Mouse (Mus musculus): ENCODE results near the gene Slc5a5. TPM values are rescaled to one million over a fixed set of nuclear protein-coding genes. Genes with fewer than 3 reads are reported as not detected.
"Not testable (repeated sequence)": the region's sequence is repeated elsewhere in the genome, so short reads cannot be mapped to it uniquely, and the experiment has no call there.

Gene Slc5a5
- total RNA-seq, 1 experiment from 2014 or later: not detected

- ATAC-seq (ENCODE audit: extremely low read depth, insufficient number of reproducible peaks, low FRiP score, poor library complexity, severe bottlenecking): peak; percentile 20; the same call in 1 of the 2 replicates
Observed at GRCm38 (mm10) chr8:70904532-70904931, 12.0 kb upstream of the Slc5a5 start.

- no peak for ATAC-seq (ENCODE audit: extremely low read depth, insufficient number of reproducible peaks, low FRiP score, poor library complexity, severe bottlenecking)
Observed at GRCm38 (mm10) chr8:70903582-70903981, 11.0 kb upstream of the Slc5a5 start.

- ATAC-seq (ENCODE audit: extremely low read depth, insufficient number of reproducible peaks, low FRiP score, poor library complexity, severe bottlenecking): no peak
Observed at GRCm38 (mm10) chr8:70903112-70903511, 10.6 kb upstream of the Slc5a5 start.

- no peak for ATAC-seq (ENCODE audit: extremely low read depth, insufficient number of reproducible peaks, low FRiP score, poor library complexity, severe bottlenecking)
Observed at GRCm38 (mm10) chr8:70902211-70902610, 9.7 kb upstream of the Slc5a5 start.

GRCm38 (mm10) chr8:70900872-70901387 lies 8.4 kb upstream of the Slc5a5 start:
- no peak for ATAC-seq (ENCODE audit: extremely low read depth, insufficient number of reproducible peaks, low FRiP score, poor library complexity, severe bottlenecking)

- ATAC-seq (ENCODE audit: extremely low read depth, insufficient number of reproducible peaks, low FRiP score, poor library complexity, severe bottlenecking): no peak
Observed at GRCm38 (mm10) chr8:70899226-70899625, 6.7 kb upstream of the Slc5a5 start.

GRCm38 (mm10) chr8:70898661-70899198 lies 6.2 kb upstream of the Slc5a5 start:
- ATAC-seq (ENCODE audit: extremely low read depth, insufficient number of reproducible peaks, low FRiP score, poor library complexity, severe bottlenecking): no peak

GRCm38 (mm10) chr8:70897681-70898413 lies 5.3 kb upstream of the Slc5a5 start:
- ATAC-seq (ENCODE audit: extremely low read depth, insufficient number of reproducible peaks, low FRiP score, poor library complexity, severe bottlenecking): peak; percentile 47

GRCm38 (mm10) chr8:70897021-70897680 lies 4.6 kb upstream of the Slc5a5 start, which contains the start of gene Rpl18a:
Gene Rpl18a (minus strand): TSS chr8:70897412.
- ATAC-seq (ENCODE audit: extremely low read depth, insufficient number of reproducible peaks, low FRiP score, poor library complexity, severe bottlenecking): peak; percentile 91

GRCm38 (mm10) chr8:70896316-70897020 lies 3.9 kb upstream of the Slc5a5 start:
- ATAC-seq (ENCODE audit: extremely low read depth, insufficient number of reproducible peaks, low FRiP score, poor library complexity, severe bottlenecking): no peak

GRCm38 (mm10) chr8:70895571-70896259 lies 3.2 kb upstream of the Slc5a5 start:
- not testable (repeated sequence) for ATAC-seq (ENCODE audit: extremely low read depth, insufficient number of reproducible peaks, low FRiP score, poor library complexity, severe bottlenecking)

GRCm38 (mm10) chr8:70894771-70895545 lies 2.4 kb upstream of the Slc5a5 start:
- ATAC-seq (ENCODE audit: extremely low read depth, insufficient number of reproducible peaks, low FRiP score, poor library complexity, severe bottlenecking): no peak

GRCm38 (mm10) chr8:70894385-70894720 lies 1.8 kb upstream of the Slc5a5 start:
- ATAC-seq (ENCODE audit: extremely low read depth, insufficient number of reproducible peaks, low FRiP score, poor library complexity, severe bottlenecking): no peak

GRCm38 (mm10) chr8:70893656-70894384 lies 1.3 kb upstream of the Slc5a5 start:
- ATAC-seq (ENCODE audit: extremely low read depth, insufficient number of reproducible peaks, low FRiP score, poor library complexity, severe bottlenecking): no peak; the same call in 1 of the 2 replicates

- no peak for ATAC-seq (ENCODE audit: extremely low read depth, insufficient number of reproducible peaks, low FRiP score, poor library complexity, severe bottlenecking)
Observed at GRCm38 (mm10) chr8:70892896-70893655, 519 bp upstream of the Slc5a5 start.

- ATAC-seq (ENCODE audit: extremely low read depth, insufficient number of reproducible peaks, low FRiP score, poor library complexity, severe bottlenecking): no peak; the same call in 1 of the 2 replicates
Observed at GRCm38 (mm10) chr8:70891356-70891755, 1.2 kb downstream of the Slc5a5 start.

- ATAC-seq (ENCODE audit: extremely low read depth, insufficient number of reproducible peaks, low FRiP score, poor library complexity, severe bottlenecking): no peak
Observed at GRCm38 (mm10) chr8:70890656-70891055, 1.9 kb downstream of the Slc5a5 start.
